In genomic region chr4:62359256-62359775, GRCm38 (mm10) we compare ENCODE assay signal across 8 mouse cellular contexts. TPM values are rescaled to one million over a fixed set of nuclear protein-coding genes. Genes with fewer than 3 reads are reported as not detected.
A peak's percentile ranks its signal among the peaks of the same experiment; 100 is the strongest.
DNase-seq lines count a peak whose midpoint lies in the region; ATAC-seq and TF ChIP-seq lines count a peak whose summit lies in the region.

No protein-coding gene starts in this region.

- TF ChIP-seq POLR2A in lung, adult 2 months (IDR thresholded peaks at IDR 0.05; ENCODE audit: borderline replicate concordance, extremely low read depth, low read depth, low read length), result no peak
- no peak for TF ChIP-seq POLR2A in small intestine, adult 2 months (IDR thresholded peaks at IDR 0.05; ENCODE audit: low read depth, low read length)

- no peaks in the 10 kb centered on the region; the same call in 1 of the 2 replicates for H3K36me3 ChIP-seq in embryonic facial prominence, embryonic 10.5 days (replicated peaks)
- no peaks in the 10 kb centered on the region for H3K36me3 ChIP-seq in kidney, postnatal 0 days (ENCODE audit: insufficient read depth, low read length)
- H3K36me3 ChIP-seq in small intestine, adult 2 months (ENCODE audit: control insufficient read depth, insufficient read depth, low read length), result peaks cover 3% of the 10 kb centered on the region; the same call in 1 of the 2 replicates

- DNase-seq in lung, adult 2 months, result no peak
- no peak for DNase-seq in lung, postnatal 4 days
- DNase-seq in embryonic facial prominence, embryonic 10.5 days (ENCODE audit: low spot score), result no peak
- no peak for DNase-seq in kidney, postnatal 0 days (ENCODE audit: low spot score)
- no peak for DNase-seq in T-cell, adult 2 months (ENCODE audit: low spot score)
- no peak for DNase-seq in adrenal gland, postnatal 4 days (ENCODE audit: low spot score in 2 of 2)

- H3K9ac ChIP-seq in kidney, postnatal 0 days (ENCODE audit: low read depth, low read length), result peak overlapping the region; percentile 63

- H3K27ac ChIP-seq in embryonic facial prominence, embryonic 10.5 days (replicated peaks), result no peak overlapping the region
- peak overlapping the region; percentile 82 for H3K27ac ChIP-seq in kidney, postnatal 0 days
- H3K27ac ChIP-seq in small intestine, adult 2 months (ENCODE audit: insufficient read depth, low read depth, low read length), result peak overlapping the region; percentile 77; the same call in 1 of the 2 replicates

- no peak for ATAC-seq in kidney, postnatal 0 days (replicated peaks; ENCODE audit: low FRiP score, low read depth)
- ATAC-seq in inflammation-experienced regulatory T-cells, adult 6 months, result no peak

- H3K4me3 ChIP-seq in lung, adult 2 months (replicated peaks; ENCODE audit: extremely low read depth, low read depth, low read length), result peak overlapping the region; percentile 91
- peak overlapping the region; percentile 83 for H3K4me3 ChIP-seq in embryonic facial prominence, embryonic 10.5 days
- H3K4me3 ChIP-seq in kidney, postnatal 0 days (replicated peaks; ENCODE audit: low read depth, low read length), result peak overlapping the region; percentile 61
- no peak overlapping the region for H3K4me3 ChIP-seq in small intestine, adult 2 months (ENCODE audit: low read depth, low read length)

- H3K4me1 ChIP-seq in lung, adult 2 months (ENCODE audit: control insufficient read depth, insufficient read depth, low read length), result peaks cover 7% of the 10 kb centered on the region
- peaks cover 15% of the 10 kb centered on the region for H3K4me1 ChIP-seq in embryonic facial prominence, embryonic 10.5 days
- peaks cover 19% of the 10 kb centered on the region for H3K4me1 ChIP-seq in kidney, postnatal 0 days (replicated peaks; ENCODE audit: insufficient read depth, low read length)
- H3K4me1 ChIP-seq in small intestine, adult 2 months (ENCODE audit: control insufficient read depth, insufficient read depth, insufficient read length, low read length), result no peaks in the 10 kb centered on the region; the same call in 1 of the 2 replicates

- H3K27me3 ChIP-seq in embryonic facial prominence, embryonic 10.5 days (replicated peaks; ENCODE audit: low read depth, poor library complexity, severe bottlenecking), result no peaks in the 10 kb centered on the region
- H3K27me3 ChIP-seq in kidney, postnatal 0 days (ENCODE audit: insufficient read depth, low read length), result no peaks in the 10 kb centered on the region
- H3K27me3 ChIP-seq in small intestine, adult 2 months (ENCODE audit: control insufficient read depth, insufficient read depth, low read length), result no peaks in the 10 kb centered on the region

- H3K4me2 ChIP-seq in kidney, postnatal 0 days (ENCODE audit: low read length), result peak overlapping the region; percentile 57

- no peaks in the 10 kb centered on the region for H3K9me3 ChIP-seq in embryonic facial prominence, embryonic 10.5 days
- no peaks in the 10 kb centered on the region for H3K9me3 ChIP-seq in kidney, postnatal 0 days (replicated peaks; ENCODE audit: low read length)

- TF ChIP-seq CTCF in lung, adult 2 months (IDR thresholded peaks at IDR 0.05; ENCODE audit: insufficient read depth, low read length), result no peak
- TF ChIP-seq CTCF in kidney, postnatal 0 days (IDR thresholded peaks at IDR 0.05; ENCODE audit: low read depth), result no peak
- TF ChIP-seq CTCF in small intestine, adult 2 months (IDR thresholded peaks at IDR 0.05; ENCODE audit: extremely low read depth, insufficient read length, insufficient replicate concordance, low read depth, low read length), result no peak

- WGBS in lung, adult 2 months, result 32% methylated on average over 7 of the region's 7 CpGs
- WGBS in embryonic facial prominence, embryonic 10.5 days, result 55% methylated on average over 7 of the region's 7 CpGs
- 39% methylated on average over 7 of the region's 7 CpGs for WGBS in kidney, postnatal 0 days
- 20% methylated on average over 7 of the region's 7 CpGs for WGBS in small intestine, adult 2 months

RNA-seq across cellular contexts. Expression of gene Fkbp15, which starts 1.0 kb away (rescaled TPM):
- 35.6 and 41.5 TPM in 2 replicates for polyA plus RNA-seq in lung, adult 2 months (2012; rRNA removed)
- 18.0 and 18.1 TPM in 2 replicates for polyA plus RNA-seq in embryonic facial prominence, embryonic 10.5 days (2016; fragmentation: Nextera tagmentation; extraction: Ambion mirVana)
- 19.2 and 21.7 TPM in 2 replicates for polyA plus RNA-seq in kidney, postnatal 0 days (2015; fragmentation: Nextera tagmentation; extraction: Ambion mirVana)
- polyA plus RNA-seq in small intestine, adult 2 months (2012; rRNA removed), result 13.6 and 21.6 TPM in 2 replicates
- 10 to 100 TPM; 32.4 to 50.1 (median 47.2) TPM for polyA plus RNA-seq in inflammation-experienced regulatory T-cells, adult 6 months (2017; shearing (Covaris generic))
- 10 to 100 TPM; 45.1 to 50.9 TPM for total RNA-seq in adrenal gland, postnatal 4 days (2021)

RNA-seq across cellular contexts. Expression of gene Slc31a1, which starts 1.2 kb away (rescaled TPM):
- 23.2 and 29.3 TPM in 2 replicates for polyA plus RNA-seq in lung, adult 2 months (2012; rRNA removed)
- polyA plus RNA-seq in embryonic facial prominence, embryonic 10.5 days (2016; fragmentation: Nextera tagmentation; extraction: Ambion mirVana), result 45.5 and 48.0 TPM in 2 replicates
- polyA plus RNA-seq in kidney, postnatal 0 days (2015; fragmentation: Nextera tagmentation; extraction: Ambion mirVana), result 48.3 and 55.9 TPM in 2 replicates
- 18.2 and 40.3 TPM in 2 replicates for polyA plus RNA-seq in small intestine, adult 2 months (2012; rRNA removed)
- 10 to 100 TPM in 1 of 3 experiments, 1 to 10 TPM in 2; 6.4 to 12.8 (median 9.3) TPM for polyA plus RNA-seq in inflammation-experienced regulatory T-cells, adult 6 months (2017; shearing (Covaris generic))
- 10 to 100 TPM; 79.7 to 82.3 TPM for total RNA-seq in adrenal gland, postnatal 4 days (2021)

RNA-seq across cellular contexts. Expression of gene Cdc26, which starts 49.1 kb away (rescaled TPM):
- polyA plus RNA-seq in lung, adult 2 months (2012; rRNA removed), result 20.9 and 31.5 TPM in 2 replicates
- polyA plus RNA-seq in embryonic facial prominence, embryonic 10.5 days (2016; fragmentation: Nextera tagmentation; extraction: Ambion mirVana), result 207 and 215 TPM in 2 replicates
- 137 and 138 TPM in 2 replicates for polyA plus RNA-seq in kidney, postnatal 0 days (2015; fragmentation: Nextera tagmentation; extraction: Ambion mirVana)
- polyA plus RNA-seq in small intestine, adult 2 months (2012; rRNA removed), result 3.5 and 6.6 TPM in 2 replicates
- 10 to 100 TPM; 67.8 to 86.2 (median 80.3) TPM for polyA plus RNA-seq in inflammation-experienced regulatory T-cells, adult 6 months (2017; shearing (Covaris generic))
- total RNA-seq in adrenal gland, postnatal 4 days (2021), result 100 to 1,000 TPM in 1 of 2 experiments, 10 to 100 TPM in 1; 94.2 to 102 TPM

RNA-seq across cellular contexts. Expression of gene Prpf4, which starts 49.3 kb away (rescaled TPM):
- polyA plus RNA-seq in lung, adult 2 months (2012; rRNA removed), result 6.3 and 7.9 TPM in 2 replicates
- polyA plus RNA-seq in embryonic facial prominence, embryonic 10.5 days (2016; fragmentation: Nextera tagmentation; extraction: Ambion mirVana), result 37.1 and 37.2 TPM in 2 replicates
- polyA plus RNA-seq in kidney, postnatal 0 days (2015; fragmentation: Nextera tagmentation; extraction: Ambion mirVana), result 14.8 and 16.1 TPM in 2 replicates
- 2.1 and 3.5 TPM in 2 replicates for polyA plus RNA-seq in small intestine, adult 2 months (2012; rRNA removed)
- 10 to 100 TPM; 17.8 to 22.8 (median 20.7) TPM for polyA plus RNA-seq in inflammation-experienced regulatory T-cells, adult 6 months (2017; shearing (Covaris generic))
- 10 to 100 TPM; 26.0 to 27.6 TPM for total RNA-seq in adrenal gland, postnatal 4 days (2021)
